Mouse (Mus musculus) midbrain, embryonic 12.5 days (tissue): ENCODE measurements at regions not wholly inside any gene's neighbourhood (a gene's known extent, or its start where the extent isn't known, plus 50 kb on each side); places are given as distances from the start of the nearest gene placed in this dataset.

Experiments
- ATAC-seq: fragments of 200-750 bp; cut with Nextera tagmentation; 2 replicates; pipeline ENCODE4 v1.8.0; 2017; ENCODE audit warnings: low read depth, moderate TSS enrichment, moderate library complexity; ENCODE audit not compliant: low FRiP score
- H3K27ac ChIP-seq: fragments of 300-500 bp; sonication (generic); replicated peaks from 2 replicates; pipeline ENCODE4 v1.5.1; 2016; ENCODE audit warnings: mild to moderate bottlenecking
- H3K27me3 ChIP-seq: fragments of 300-500 bp; sonication (generic); 2 replicates; pipeline ENCODE4 v1.6.1; 2016; ENCODE audit warnings: mild to moderate bottlenecking
- H3K36me3 ChIP-seq: fragments of 300-500 bp; sonication (generic); 2 replicates; pipeline ENCODE4 v1.6.1; 2016
- H3K4me1 ChIP-seq: fragments of 300-500 bp; sonication (generic); 2 replicates; pipeline ENCODE4 v1.6.1; 2016
- H3K4me2 ChIP-seq: fragments of 300-500 bp; sonication (generic); replicated peaks from 2 replicates; pipeline ENCODE4 v1.6.1; 2016; ENCODE audit warnings: mild to moderate bottlenecking, moderate library complexity
- H3K4me3 ChIP-seq: fragments of 300-500 bp; sonication (generic); 2 replicates; pipeline ENCODE4 v1.5.1; 2016; ENCODE audit warnings: mild to moderate bottlenecking
- H3K9ac ChIP-seq: fragments of 300-500 bp; sonication (generic); replicated peaks from 2 replicates; pipeline ENCODE4 v1.6.1; 2016; ENCODE audit warnings: mild to moderate bottlenecking, moderate library complexity
- H3K9me3 ChIP-seq: fragments of 300-500 bp; sonication (generic); 2 replicates; pipeline ENCODE4 v1.6.1; 2016; ENCODE audit warnings: mild to moderate bottlenecking
- WGBS: fragments of 180-500 bp; shearing (Covaris S2); methylation state at CpG from one replicate; pipeline ENCODE4 v1.1.7; 2016; 5-methylcytosine and 5-hydroxymethylcytosine counted together

GRCm38 (mm10) chr2:124718985-124719384 is 348.9 kb upstream of the Slc24a5 start:
- Histone ChIP-seq H3K9ac (no peak overlapping the region), H3K4me3 (no peak overlapping the region), H3K4me1 (no peaks in the 10 kb centered on the region), H3K9me3 (no peaks in the 10 kb centered on the region), H3K36me3 (no peaks in the 10 kb centered on the region), H3K4me2 (no peak overlapping the region), H3K27ac (no peak overlapping the region), H3K27me3 (no peaks in the 10 kb centered on the region)
- ATAC-seq: no peak
- WGBS: 82% methylated on average over 9 of the region's 9 CpGs

DNA sequence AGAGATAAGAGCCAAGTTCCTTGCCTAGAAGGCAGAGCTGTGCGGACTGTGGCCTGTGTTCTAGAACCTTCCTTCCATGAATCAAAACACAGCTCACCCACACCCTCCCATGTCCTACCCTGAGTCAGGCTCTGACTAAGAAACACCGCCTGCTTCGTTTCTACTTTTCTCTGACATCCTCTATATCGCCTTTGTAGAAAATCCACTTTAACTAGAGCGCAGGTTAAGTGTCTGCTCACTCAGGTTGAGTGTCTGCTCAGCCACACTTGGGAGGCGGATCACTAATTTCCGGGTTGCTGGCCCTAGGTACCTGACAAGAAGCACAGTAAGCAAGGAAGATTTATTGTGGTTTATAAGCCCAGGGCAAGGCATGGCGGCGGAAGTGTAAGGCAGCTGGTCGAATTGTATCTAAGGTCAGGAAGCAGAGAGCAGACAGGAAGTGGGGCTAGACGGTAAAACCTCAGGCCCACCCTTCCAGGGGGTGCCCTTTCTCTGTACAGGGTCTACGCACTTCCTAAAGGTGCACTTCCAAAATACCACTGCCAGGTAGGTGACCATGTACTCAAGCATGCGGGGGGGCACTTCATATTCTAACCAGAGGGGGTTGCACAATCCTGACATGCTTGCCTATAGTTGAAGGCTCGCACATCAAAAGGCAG is 348.0 kb upstream of the Slc24a5 start:
- Histone ChIP-seq H3K9ac (no peak overlapping the region), H3K36me3 (no peaks in the 10 kb centered on the region), H3K9me3 (no peaks in the 10 kb centered on the region), H3K4me2 (no peak overlapping the region), H3K4me3 (no peak overlapping the region), H3K27ac (no peak overlapping the region), H3K27me3 (no peaks in the 10 kb centered on the region; the same call in 1 of the 2 replicates), H3K4me1 (no peaks in the 10 kb centered on the region)
- no peak for ATAC-seq
- 87% methylated on average over 14 of the region's 14 CpGs for WGBS

DNA sequence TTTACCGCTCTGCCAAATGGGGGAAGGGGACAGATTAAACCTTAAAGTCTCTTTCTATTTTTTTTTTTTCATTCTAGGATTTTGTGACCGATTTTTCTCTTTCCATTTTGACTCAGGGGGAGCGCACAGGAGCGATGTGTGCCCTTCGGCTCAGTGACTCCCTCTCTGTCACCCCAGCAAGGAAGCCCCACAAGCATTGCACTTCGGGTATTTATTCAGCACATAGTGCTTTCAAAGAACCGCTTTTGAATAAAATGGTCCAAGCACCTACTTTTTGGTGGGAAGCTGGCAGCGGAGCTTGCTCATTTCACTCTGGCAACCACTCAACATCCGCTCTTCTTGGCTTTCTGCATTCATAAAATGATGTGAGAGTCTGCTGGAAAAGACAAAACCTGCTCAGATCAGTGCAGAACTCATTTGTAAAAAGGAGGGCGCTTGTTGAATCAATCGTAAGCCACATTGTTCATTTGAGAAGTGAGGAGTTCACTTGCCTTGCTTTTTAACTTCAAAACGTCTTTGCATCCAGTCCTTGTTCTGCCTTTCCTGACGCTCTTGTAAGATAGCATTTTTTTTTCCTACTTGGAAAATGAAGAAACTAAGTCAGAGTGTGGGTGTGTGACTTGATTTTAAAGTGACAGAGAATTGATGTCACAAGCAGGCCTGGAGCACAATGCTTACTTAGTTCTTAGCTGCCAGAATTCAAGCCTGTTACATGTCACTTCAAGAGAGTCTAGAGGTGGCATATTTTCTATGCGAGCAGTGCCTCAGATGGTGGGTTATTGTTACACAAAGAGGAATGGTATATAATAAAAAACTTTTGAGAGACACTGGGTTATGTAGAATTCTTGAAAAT is 347.1 kb upstream of the Slc24a5 start:
- Histone ChIP-seq H3K27me3 (no peaks in the 10 kb centered on the region; the same call in 1 of the 2 replicates), H3K9me3 (no peaks in the 10 kb centered on the region), H3K4me1 (no peaks in the 10 kb centered on the region), H3K9ac (no peak overlapping the region), H3K4me2 (no peak overlapping the region), H3K36me3 (no peaks in the 10 kb centered on the region), H3K27ac (no peak overlapping the region), H3K4me3 (no peak overlapping the region)
- 74% methylated on average over 14 of the region's 14 CpGs for WGBS
- no peak for ATAC-seq

GRCm38 (mm10) chr2:124724171-124724570 is 343.8 kb upstream of the Slc24a5 start:
- Histone ChIP-seq H3K9me3 (no peaks in the 10 kb centered on the region), H3K4me2 (no peak overlapping the region), H3K4me1 (no peaks in the 10 kb centered on the region), H3K9ac (no peak overlapping the region), H3K36me3 (no peaks in the 10 kb centered on the region), H3K27ac (no peak overlapping the region), H3K4me3 (no peak overlapping the region), H3K27me3 (no peaks in the 10 kb centered on the region; the same call in 1 of the 2 replicates)
- no peak for ATAC-seq
- WGBS: 77% methylated on average over 4 of the region's 4 CpGs

DNA sequence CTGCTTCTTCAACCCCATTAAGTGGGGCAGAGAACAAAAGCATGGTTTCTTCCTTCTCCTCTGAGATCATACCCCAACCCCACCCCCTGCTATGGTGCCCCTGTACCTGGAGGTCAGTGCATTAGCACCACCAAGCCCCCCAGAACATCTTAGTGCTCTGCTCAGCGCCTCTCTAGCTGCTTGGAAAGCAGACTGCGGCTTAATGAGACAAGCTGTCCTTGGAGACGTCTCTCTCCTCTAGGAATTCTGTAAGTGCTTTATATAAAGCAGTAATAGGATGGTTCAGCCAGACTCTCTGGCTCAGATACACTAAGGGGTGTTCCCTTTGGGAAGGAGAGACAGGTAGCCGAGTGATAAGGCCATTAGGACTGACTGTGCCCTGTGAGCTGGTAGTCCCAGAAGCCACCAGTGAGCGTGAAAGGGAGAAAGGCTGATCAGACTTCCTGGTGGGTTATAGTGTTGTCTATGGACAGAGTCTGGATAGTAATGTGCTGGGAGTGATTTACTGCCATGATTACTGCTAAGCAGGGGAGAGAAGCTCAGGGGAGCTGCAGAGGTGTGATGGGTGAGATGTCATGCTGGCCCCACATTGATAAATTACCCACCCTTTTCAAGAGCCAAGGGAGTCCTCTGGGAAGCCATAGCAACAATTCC is 343.0 kb upstream of the Slc24a5 start:
- no peak for ATAC-seq
- Histone ChIP-seq H3K27ac (no peak overlapping the region), H3K4me2 (no peak overlapping the region), H3K4me3 (no peak overlapping the region), H3K9ac (no peak overlapping the region), H3K9me3 (no peaks in the 10 kb centered on the region), H3K36me3 (no peaks in the 10 kb centered on the region), H3K4me1 (no peaks in the 10 kb centered on the region), H3K27me3 (no peaks in the 10 kb centered on the region; the same call in 1 of the 2 replicates)
- WGBS: 74% methylated on average over 5 of the region's 5 CpGs

GRCm38 (mm10) chr2:124727979-124728378 is 339.9 kb upstream of the Slc24a5 start:
- no peak for ATAC-seq
- Histone ChIP-seq H3K27ac (no peak overlapping the region), H3K9ac (no peak overlapping the region), H3K4me3 (no peak overlapping the region), H3K4me1 (no peaks in the 10 kb centered on the region), H3K4me2 (no peak overlapping the region), H3K27me3 (no peaks in the 10 kb centered on the region; the same call in 1 of the 2 replicates), H3K36me3 (no peaks in the 10 kb centered on the region), H3K9me3 (no peaks in the 10 kb centered on the region)
- WGBS: 94% methylated on average over 5 of the region's 5 CpGs

GRCm38 (mm10) chr2:124732593-124732992 is 335.3 kb upstream of the Slc24a5 start:
- H3K4me1 ChIP-seq: no peaks in the 10 kb centered on the region
- no peaks in the 10 kb centered on the region for H3K9me3 ChIP-seq
- H3K27me3 ChIP-seq: no peaks in the 10 kb centered on the region
- no peak overlapping the region for H3K9ac ChIP-seq
- 82% methylated on average over 2 of the region's 2 CpGs for WGBS
- no peak for ATAC-seq
- no peak overlapping the region for H3K27ac ChIP-seq
- no peak overlapping the region for H3K4me3 ChIP-seq
- H3K4me2 ChIP-seq: no peak overlapping the region
- H3K36me3 ChIP-seq: no peaks in the 10 kb centered on the region

DNA sequence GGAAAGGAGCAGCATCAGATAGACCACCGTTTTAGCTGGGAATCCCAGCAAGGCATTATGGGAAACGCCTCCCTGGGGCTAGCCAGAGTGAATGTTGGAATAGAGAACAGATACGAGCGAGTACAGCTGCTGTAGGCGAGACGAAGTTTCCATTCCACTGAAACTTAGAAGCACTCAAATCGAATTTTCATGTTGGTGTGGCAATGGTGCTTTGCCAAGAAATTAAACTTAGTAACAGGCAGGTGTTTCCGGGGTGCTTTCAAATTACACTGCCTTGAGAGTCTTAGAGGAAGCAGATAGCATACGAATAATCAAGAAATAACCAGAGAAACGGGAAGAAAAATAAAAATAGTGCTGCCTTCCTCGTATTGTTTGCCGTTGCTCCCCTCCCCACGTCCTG is 327.1 kb upstream of the Slc24a5 start:
- Histone ChIP-seq H3K27me3 (no peaks in the 10 kb centered on the region), H3K9ac (no peak overlapping the region), H3K4me1 (no peaks in the 10 kb centered on the region), H3K36me3 (no peaks in the 10 kb centered on the region), H3K4me3 (no peak overlapping the region), H3K9me3 (no peaks in the 10 kb centered on the region), H3K4me2 (no peak overlapping the region), H3K27ac (no peak overlapping the region)
- no peak for ATAC-seq
- 72% methylated on average over 13 of the region's 13 CpGs for WGBS

DNA sequence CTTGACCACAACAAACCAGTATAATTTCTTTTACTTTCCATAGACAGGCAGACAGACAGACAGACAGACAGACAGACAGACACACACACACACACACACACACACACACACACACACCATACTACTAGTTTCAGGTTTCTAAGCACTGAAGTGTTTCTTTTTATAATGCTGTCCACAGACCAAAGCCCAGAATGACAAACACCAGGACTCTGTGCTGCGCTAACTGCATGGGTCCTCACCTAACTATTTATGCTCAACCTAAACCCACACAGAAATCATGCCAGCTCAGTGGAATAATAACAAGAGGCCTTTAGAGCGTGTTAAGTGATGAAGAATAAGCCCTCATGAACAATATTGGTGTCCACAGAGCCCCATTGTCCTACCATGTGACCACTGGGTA is 325.0 kb upstream of the Slc24a5 start:
- Histone ChIP-seq H3K9me3 (no peaks in the 10 kb centered on the region), H3K27me3 (no peaks in the 10 kb centered on the region), H3K27ac (no peak overlapping the region), H3K4me3 (no peak overlapping the region), H3K4me2 (no peak overlapping the region), H3K36me3 (no peaks in the 10 kb centered on the region), H3K9ac (no peak overlapping the region), H3K4me1 (no peaks in the 10 kb centered on the region)
- 74% methylated on average over 2 of the region's 2 CpGs for WGBS
- ATAC-seq: no peak

GRCm38 (mm10) chr2:124745045-124745444 is 322.9 kb upstream of the Slc24a5 start:
- Histone ChIP-seq H3K27me3 (no peaks in the 10 kb centered on the region), H3K9ac (no peak overlapping the region), H3K27ac (no peak overlapping the region), H3K4me3 (no peak overlapping the region), H3K36me3 (no peaks in the 10 kb centered on the region), H3K4me1 (no peaks in the 10 kb centered on the region), H3K9me3 (no peaks in the 10 kb centered on the region), H3K4me2 (no peak overlapping the region)
- 82% methylated on average over 2 of the region's 2 CpGs for WGBS
- ATAC-seq: no peak

DNA sequence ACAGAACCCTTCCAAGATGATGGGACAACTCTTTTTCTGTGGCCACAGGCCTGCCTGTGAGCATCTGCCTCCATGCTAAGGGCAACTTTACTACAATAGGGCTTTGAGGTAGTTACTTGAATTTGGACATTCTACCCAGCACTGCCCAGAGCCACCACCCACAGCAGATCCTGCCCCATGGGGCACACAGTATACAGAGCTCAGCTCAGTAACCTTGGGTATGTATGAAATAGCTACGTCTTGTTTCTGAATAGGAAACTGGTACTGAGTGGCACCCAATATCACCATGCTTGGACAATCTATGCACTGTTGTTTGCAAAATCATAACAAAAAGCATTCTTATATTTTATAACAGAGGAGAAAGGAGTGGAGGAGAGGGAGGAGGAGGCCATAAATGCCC is 320.8 kb upstream of the Slc24a5 start:
- ATAC-seq: no peak
- Histone ChIP-seq H3K9me3 (no peaks in the 10 kb centered on the region), H3K27ac (no peak overlapping the region), H3K36me3 (no peaks in the 10 kb centered on the region), H3K9ac (no peak overlapping the region), H3K4me2 (no peak overlapping the region), H3K27me3 (no peaks in the 10 kb centered on the region), H3K4me3 (no peak overlapping the region), H3K4me1 (no peaks in the 10 kb centered on the region)
- 92% methylated on average over 1 of the region's 1 CpGs for whole genome bisulfite sequencing

- Histone ChIP-seq H3K36me3 (no peaks in the 10 kb centered on the region), H3K9me3 (no peaks in the 10 kb centered on the region), H3K4me1 (no peaks in the 10 kb centered on the region), H3K27me3 (no peaks in the 10 kb centered on the region), H3K27ac (no peak overlapping the region), H3K4me3 (no peak overlapping the region), H3K9ac (no peak overlapping the region), H3K4me2 (no peak overlapping the region)
- 84% methylated on average over 4 of the region's 4 CpGs for WGBS
- no peak for ATAC-seq
These were observed 320.3 kb upstream of the Slc24a5 start for GRCm38 (mm10) chr2:124747627-124748026.
